Mouse (Mus musculus) gastrocnemius, adult 2 months (tissue): Measurements from ENCODE around the gene 1700016D06Rik. TPM values are rescaled to one million over a fixed set of nuclear protein-coding genes. Genes with fewer than 3 reads are reported as not detected.

Experiments used
- DNase-seq: peaks from one replicate; pipeline ENCODE4 v3.0.0; 2022
- H3K27ac ChIP-seq: fragments of 200-600 bp; 2 replicates; pipeline ENCODE4 v1.8.1; 2022; ENCODE audit warnings: mild to moderate bottlenecking
- H3K4me3 ChIP-seq: fragments of 200-600 bp; 2 replicates; pipeline ENCODE4 v1.8.1; 2022; ENCODE audit warnings: mild to moderate bottlenecking, moderate library complexity
- CTCF ChIP-seq: fragments of 200-600 bp; IDR thresholded peaks from 2 replicates; pipeline ENCODE4 v1.8.1; 2022; ENCODE audit warnings: antibody characterized with exemption, mild to moderate bottlenecking, moderate library complexity
- intact Hi-C: fragments of 180-260 bp; cut with DNase I; formaldehyde crosslinking; loops from one replicate; pipeline ENCODE4 v1.15.1; 2025
- total RNA-seq, 2 experiments: library from RNA; stranded (reverse); gene quantifications; 2 replicates each; pipeline ENCODE4 v1.2.3; 2021

1700016D06Rik gene
- total RNA-seq, 2 experiments from 2014 or later = not detected

GRCm38 (mm10) chr8:11727273-11727650, 26.4 kb upstream of the 1700016D06Rik start:
- intact Hi-C loops = no loop called here

GRCm38 (mm10) chr8:11717194-11717593, 16.3 kb upstream of the 1700016D06Rik start:
- no peak for DNase-seq
- Histone ChIP-seq H3K27ac (no peak overlapping the region), H3K4me3 (no peak overlapping the region)
- TF ChIP-seq CTCF = no peak
- intact Hi-C loops = no loop called here

More at GRCm38 (mm10) chr8:11727273-11727650, 26.4 kb upstream of the 1700016D06Rik start:
- Histone ChIP-seq H3K27ac (peak overlapping the region; percentile 77), H3K4me3 (peak overlapping the region; percentile 81)
- no peak for DNase-seq
- no peak for TF ChIP-seq CTCF

GRCm38 (mm10) chr8:11712244-11712643, 11.4 kb upstream of the 1700016D06Rik start:
- intact Hi-C loops = no loop called here
- peak overlapping the region; percentile 51; the same call in 1 of the 2 replicates for H3K27ac ChIP-seq
- TF ChIP-seq CTCF = peak; percentile 32; the same call in 1 of the 2 replicates
- no peak overlapping the region for H3K4me3 ChIP-seq
- DNase-seq = no peak

- peak overlapping the region; percentile 51; the same call in 1 of the 2 replicates for H3K27ac ChIP-seq
- no peak for TF ChIP-seq CTCF
- H3K4me3 ChIP-seq = no peak overlapping the region
- no peak for DNase-seq
- intact Hi-C loops = no loop called here
Observed at GRCm38 (mm10) chr8:11710415-11710814, 9.6 kb upstream of the 1700016D06Rik start.

GRCm38 (mm10) chr8:11709542-11709941, 8.7 kb upstream of the 1700016D06Rik start:
- no peak for DNase-seq
- intact Hi-C loops = no loop called here
- TF ChIP-seq CTCF = no peak
- no peak overlapping the region for H3K4me3 ChIP-seq
- H3K27ac ChIP-seq = no peak overlapping the region

GRCm38 (mm10) chr8:11708815-11709214, 8.0 kb upstream of the 1700016D06Rik start:
- no peak for TF ChIP-seq CTCF
- Histone ChIP-seq H3K27ac (no peak overlapping the region), H3K4me3 (no peak overlapping the region)
- no peak for DNase-seq
- intact Hi-C loops = no loop called here

GRCm38 (mm10) chr8:11707701-11708100, 6.8 kb upstream of the 1700016D06Rik start:
- TF ChIP-seq CTCF = no peak
- intact Hi-C loops = no loop called here
- Histone ChIP-seq H3K4me3 (no peak overlapping the region), H3K27ac (peak overlapping the region; percentile 53)
- DNase-seq = no peak

GRCm38 (mm10) chr8:11705818-11706217, 5.0 kb upstream of the 1700016D06Rik start:
- DNase-seq = peak; percentile 79
- Histone ChIP-seq H3K27ac (peak overlapping the region; percentile 81), H3K4me3 (no peak overlapping the region; the same call in 1 of the 2 replicates)
- intact Hi-C loops = no loop called here
- no peak for TF ChIP-seq CTCF

- no peak for TF ChIP-seq CTCF
- DNase-seq = no peak
- Histone ChIP-seq H3K4me3 (no peak overlapping the region), H3K27ac (peak overlapping the region; percentile 81)
- intact Hi-C loops = loop anchor here (5.0 kb wide), 2 partner anchors 153 to 208 kb away; partner anchors contain the start of genes Cars2 and Naxd
Observed at GRCm38 (mm10) chr8:11704716-11705420, 4.0 kb upstream of the 1700016D06Rik start.

- no peak for DNase-seq
- intact Hi-C loops = loop anchor here (5.0 kb wide), 2 partner anchors 151 to 206 kb away; partner anchors contain the start of genes Cars2 and Naxd
- no peak for TF ChIP-seq CTCF
- Histone ChIP-seq H3K27ac (no peak overlapping the region), H3K4me3 (no peak overlapping the region)
Observed at GRCm38 (mm10) chr8:11703789-11704188, 2.9 kb upstream of the 1700016D06Rik start.

- H3K4me3 ChIP-seq = no peak overlapping the region
- no peak for DNase-seq
- intact Hi-C loops = loop anchor here (5.0 kb wide), 2 partner anchors 149 to 204 kb away; partner anchors contain the start of genes Cars2 and Naxd
- H3K27ac ChIP-seq = no peak overlapping the region
- TF ChIP-seq CTCF = no peak
Observed at GRCm38 (mm10) chr8:11701428-11701827, 565 bp upstream of the 1700016D06Rik start.

GRCm38 (mm10) chr8:11700060-11701032, 517 bp downstream of the 1700016D06Rik start:
- peak overlapping the region; percentile 33; the same call in 1 of the 2 replicates for H3K4me3 ChIP-seq

More at GRCm38 (mm10) chr8:11700060-11701032, 517 bp downstream of the 1700016D06Rik start:
- peak; percentile 99 for TF ChIP-seq CTCF
- H3K27ac ChIP-seq = no peak overlapping the region
- intact Hi-C loops = loop anchor here (5.0 kb wide), 2 partner anchors 148 to 203 kb away; partner anchors contain the start of genes Cars2 and Naxd
- peak; percentile 86 for DNase-seq
